Mouse (Mus musculus): Measurements from ENCODE around the gene Adgrb3. TPM values are rescaled to one million over a fixed set of nuclear protein-coding genes. Genes with fewer than 3 reads are reported as not detected.

Adgrb3 gene
- total and polyA plus RNA-seq, 2 experiments, result not detected

DNA sequence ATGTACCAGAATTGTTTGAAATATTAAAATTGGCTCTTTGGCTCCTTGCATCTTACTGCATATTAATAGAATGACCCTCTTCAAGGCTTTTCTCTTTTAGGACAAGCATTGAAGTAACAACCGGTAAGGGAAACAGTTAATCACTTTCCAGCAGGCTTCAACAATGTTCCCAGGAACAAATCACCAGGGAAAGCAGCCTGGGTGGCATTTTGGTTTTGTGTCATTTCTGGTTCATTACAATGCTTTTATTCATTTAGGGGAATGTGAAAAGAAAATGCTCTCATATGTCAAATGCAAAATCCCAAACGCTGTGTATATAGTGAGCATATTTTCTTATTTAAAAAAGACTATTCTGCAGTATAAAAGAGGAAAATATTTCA lies 2.0 kb upstream of the Adgrb3 start:
- H3K27me3 ChIP-seq (ENCODE audit: control insufficient read depth, insufficient read depth, low read length), result no peaks in the 10 kb centered on the region
- H3K9ac ChIP-seq (ENCODE audit: low read depth, low read length), result no peak overlapping the region
- TF ChIP-seq CTCF (IDR thresholded peaks at IDR 0.05; ENCODE audit: low read depth, low read length) (no peak), POLR2A (IDR thresholded peaks at IDR 0.05; ENCODE audit: extremely low read depth, insufficient read depth, low read length) (no peak)
- no peak for DNase-seq (ENCODE audit: extremely low read depth, low read depth, low spot score)
- H3K36me3 ChIP-seq (ENCODE audit: control insufficient read depth, insufficient read depth, low read length), result no peaks in the 10 kb centered on the region
- no peaks in the 10 kb centered on the region for H3K79me2 ChIP-seq (ENCODE audit: control insufficient read depth, insufficient read depth, low read length)
- no peak overlapping the region for H3K27ac ChIP-seq (replicated peaks; ENCODE audit: insufficient read depth, low read depth, low read length)
- 62% methylated on average over 2 of the region's 2 CpGs for WGBS
- no peak overlapping the region for H3K4me3 ChIP-seq (ENCODE audit: insufficient read depth, low read depth, low read length)
- H3K4me1 ChIP-seq (ENCODE audit: control insufficient read depth, insufficient read depth, low read length), result no peaks in the 10 kb centered on the region

DNA sequence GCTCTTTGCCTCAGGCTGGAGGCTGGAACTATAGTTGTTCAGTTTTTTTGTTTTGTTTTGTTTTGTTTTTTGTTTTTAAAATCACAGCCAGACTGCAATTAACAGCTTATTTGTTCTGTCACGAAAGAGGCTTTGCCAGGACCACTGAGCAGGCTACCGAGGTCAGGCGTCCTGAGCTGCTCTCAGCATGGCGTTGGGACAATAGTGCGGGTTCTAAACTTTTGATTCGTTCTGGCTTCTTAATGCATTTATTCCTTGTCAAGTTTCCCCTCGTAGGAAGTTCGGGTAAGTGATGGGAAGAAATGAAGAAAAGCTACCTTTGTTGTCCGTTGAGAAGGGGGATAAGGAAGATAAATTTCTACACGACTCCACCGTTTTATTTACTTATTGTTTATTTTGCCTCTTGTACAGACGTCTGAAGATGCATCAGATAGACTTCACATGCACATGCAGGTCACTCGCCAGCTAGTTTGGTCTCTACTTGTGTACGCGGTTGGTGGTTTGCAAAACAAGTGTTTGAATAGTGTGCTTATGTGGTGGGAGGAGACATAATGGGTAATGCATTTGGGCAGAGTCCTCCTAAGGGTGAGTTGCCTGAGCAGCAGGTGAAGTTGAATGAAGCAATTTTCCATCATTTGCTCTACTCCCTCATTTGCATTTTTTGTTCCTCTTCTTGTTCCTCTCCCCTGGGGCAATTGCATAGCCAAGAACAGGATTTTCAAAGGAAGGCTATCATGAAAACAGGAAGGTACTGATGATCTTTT lies 1.4 kb upstream of the Adgrb3 start:
- Histone ChIP-seq H3K36me3 (ENCODE audit: control insufficient read depth, insufficient read depth, low read length) (no peaks in the 10 kb centered on the region), H3K27ac (replicated peaks; ENCODE audit: insufficient read depth, low read depth, low read length) (no peak overlapping the region), H3K4me1 (ENCODE audit: control insufficient read depth, insufficient read depth, low read length) (no peaks in the 10 kb centered on the region), H3K9ac (ENCODE audit: low read depth, low read length) (no peak overlapping the region), H3K79me2 (ENCODE audit: control insufficient read depth, insufficient read depth, low read length) (no peaks in the 10 kb centered on the region), H3K4me3 (ENCODE audit: insufficient read depth, low read depth, low read length) (no peak overlapping the region), H3K27me3 (ENCODE audit: control insufficient read depth, insufficient read depth, low read length) (no peaks in the 10 kb centered on the region)
- no peak for DNase-seq (ENCODE audit: extremely low read depth, low read depth, low spot score)
- 7% methylated on average over 15 of the region's 15 CpGs for WGBS
- TF ChIP-seq CTCF (IDR thresholded peaks at IDR 0.05; ENCODE audit: low read depth, low read length), result no peak
- no peak for TF ChIP-seq POLR2A (IDR thresholded peaks at IDR 0.05; ENCODE audit: extremely low read depth, insufficient read depth, low read length)

DNA sequence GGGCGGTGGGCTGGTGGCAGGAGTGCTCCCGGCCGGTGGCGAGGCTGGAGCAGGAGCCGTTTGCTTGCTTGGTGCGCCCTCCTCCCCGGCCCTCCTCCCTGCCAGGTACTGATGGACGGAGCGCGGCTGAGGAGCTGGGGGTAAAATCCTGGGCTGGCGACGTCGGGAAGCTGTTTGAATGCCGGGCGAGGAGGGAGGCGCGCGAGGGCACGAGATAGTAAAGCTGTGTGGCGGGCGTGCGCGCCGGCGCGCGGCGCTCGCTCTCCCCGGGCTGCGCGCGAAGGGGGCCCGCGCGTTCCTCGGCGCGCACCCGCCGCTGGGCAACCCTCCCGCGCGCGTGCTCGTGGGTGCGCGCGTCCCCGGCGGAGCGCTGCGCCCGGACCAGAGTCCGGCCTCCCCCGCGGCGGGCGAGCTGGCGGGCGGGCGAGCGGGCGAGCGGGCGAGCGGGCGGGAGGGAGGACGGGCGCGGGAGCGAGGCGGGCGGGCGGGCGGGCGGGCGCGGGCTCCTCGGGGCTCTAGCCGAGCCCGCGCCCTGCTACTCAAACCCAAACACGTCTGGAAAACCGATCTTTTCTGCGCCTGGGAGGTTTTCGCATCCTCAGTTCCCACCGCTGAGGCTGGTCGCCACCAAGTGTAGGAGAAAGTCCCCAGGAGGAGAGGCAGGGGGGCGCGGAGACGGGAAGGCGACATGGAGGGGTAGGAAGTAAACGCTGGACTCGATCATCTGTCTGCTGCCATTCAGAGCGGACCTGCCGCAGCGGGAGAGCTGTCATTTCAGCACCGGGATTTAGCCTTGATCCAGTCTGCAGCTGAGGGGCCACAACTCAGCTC lies 629 bp upstream of the Adgrb3 start:
- H3K4me1 ChIP-seq (ENCODE audit: control insufficient read depth, insufficient read depth, low read length), result no peaks in the 10 kb centered on the region
- no peaks in the 10 kb centered on the region for H3K79me2 ChIP-seq (ENCODE audit: control insufficient read depth, insufficient read depth, low read length)
- H3K27ac ChIP-seq (replicated peaks; ENCODE audit: insufficient read depth, low read depth, low read length), result no peak overlapping the region
- H3K36me3 ChIP-seq (ENCODE audit: control insufficient read depth, insufficient read depth, low read length), result no peaks in the 10 kb centered on the region
- TF ChIP-seq POLR2A (IDR thresholded peaks at IDR 0.05; ENCODE audit: extremely low read depth, insufficient read depth, low read length) (no peak), CTCF (IDR thresholded peaks at IDR 0.05; ENCODE audit: low read depth, low read length) (no peak)
- 5% methylated on average over 87 of the region's 99 CpGs for WGBS
- no peak for DNase-seq (ENCODE audit: extremely low read depth, low read depth, low spot score)
- no peaks in the 10 kb centered on the region for H3K27me3 ChIP-seq (ENCODE audit: control insufficient read depth, insufficient read depth, low read length)
- no peak overlapping the region for H3K4me3 ChIP-seq (ENCODE audit: insufficient read depth, low read depth, low read length)
- no peak overlapping the region for H3K9ac ChIP-seq (ENCODE audit: low read depth, low read length)

DNA sequence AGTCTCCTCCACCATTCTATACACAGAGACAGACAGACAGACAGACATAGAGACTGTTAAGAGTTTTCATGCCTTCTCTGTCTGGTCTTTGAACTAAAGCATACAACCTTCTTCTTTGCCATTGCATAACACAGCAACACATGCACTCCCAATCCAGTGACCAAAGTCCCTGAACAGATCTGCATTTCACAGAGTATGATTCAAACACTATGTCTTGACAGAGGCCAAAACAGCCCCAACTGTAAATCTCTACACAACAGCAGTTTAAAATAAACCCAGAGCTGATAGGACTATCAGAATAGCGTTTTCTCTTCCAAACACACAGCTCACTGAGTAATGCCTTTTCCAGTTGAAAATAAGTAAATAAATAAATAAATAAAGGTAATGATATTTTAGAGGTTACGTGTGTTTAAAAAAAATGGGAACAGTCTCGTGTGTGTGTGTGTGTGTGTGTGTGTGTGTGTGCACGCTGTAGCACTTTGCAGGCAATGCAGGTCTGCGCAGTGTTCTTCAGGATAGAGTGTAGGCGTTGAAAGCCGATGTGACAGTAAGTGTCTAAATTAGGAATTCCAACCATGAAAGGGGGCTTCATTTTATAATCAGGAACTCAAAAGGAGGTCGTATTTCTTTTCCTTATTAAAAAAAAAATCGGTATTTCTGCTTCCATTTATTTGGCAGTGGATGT lies 1.3 kb downstream of the Adgrb3 start:
- Histone ChIP-seq H3K9ac (ENCODE audit: low read depth, low read length) (no peak overlapping the region), H3K36me3 (ENCODE audit: control insufficient read depth, insufficient read depth, low read length) (no peaks in the 10 kb centered on the region), H3K79me2 (ENCODE audit: control insufficient read depth, insufficient read depth, low read length) (no peaks in the 10 kb centered on the region), H3K27me3 (ENCODE audit: control insufficient read depth, insufficient read depth, low read length) (no peaks in the 10 kb centered on the region), H3K27ac (replicated peaks; ENCODE audit: insufficient read depth, low read depth, low read length) (no peak overlapping the region), H3K4me1 (ENCODE audit: control insufficient read depth, insufficient read depth, low read length) (no peaks in the 10 kb centered on the region), H3K4me3 (ENCODE audit: insufficient read depth, low read depth, low read length) (no peak overlapping the region)
- DNase-seq (ENCODE audit: extremely low read depth, low read depth, low spot score), result peak; percentile 9
- WGBS, result 68% methylated on average over 9 of the region's 9 CpGs
- TF ChIP-seq POLR2A (IDR thresholded peaks at IDR 0.05; ENCODE audit: extremely low read depth, insufficient read depth, low read length), result no peak
- TF ChIP-seq CTCF (IDR thresholded peaks at IDR 0.05; ENCODE audit: low read depth, low read length), result no peak

DNA sequence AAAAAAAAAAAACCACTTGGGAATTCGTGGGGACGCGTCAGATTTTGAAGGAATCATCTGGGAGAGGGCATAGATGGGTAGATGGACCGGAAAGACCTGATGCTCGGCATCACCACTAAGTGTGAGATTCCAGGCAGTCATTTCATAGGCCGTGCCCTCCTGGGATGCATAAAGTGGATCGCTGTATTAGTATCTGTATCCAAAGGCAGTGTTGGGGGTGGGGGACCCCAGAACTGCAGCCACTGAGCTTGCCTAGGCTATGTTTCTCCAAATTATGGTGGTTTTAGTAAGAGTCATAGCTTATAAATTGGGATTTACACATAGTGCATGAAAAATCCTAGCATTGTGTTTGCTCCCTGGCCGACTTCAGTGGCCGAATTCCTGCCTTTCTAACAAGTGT lies 2.1 kb downstream of the Adgrb3 start:
- Histone ChIP-seq H3K4me1 (ENCODE audit: control insufficient read depth, insufficient read depth, low read length) (no peaks in the 10 kb centered on the region), H3K4me3 (ENCODE audit: insufficient read depth, low read depth, low read length) (no peak overlapping the region), H3K27me3 (ENCODE audit: control insufficient read depth, insufficient read depth, low read length) (no peaks in the 10 kb centered on the region), H3K9ac (ENCODE audit: low read depth, low read length) (no peak overlapping the region), H3K36me3 (ENCODE audit: control insufficient read depth, insufficient read depth, low read length) (no peaks in the 10 kb centered on the region), H3K79me2 (ENCODE audit: control insufficient read depth, insufficient read depth, low read length) (no peaks in the 10 kb centered on the region), H3K27ac (replicated peaks; ENCODE audit: insufficient read depth, low read depth, low read length) (no peak overlapping the region)
- 72% methylated on average over 9 of the region's 9 CpGs for WGBS
- TF ChIP-seq POLR2A (IDR thresholded peaks at IDR 0.05; ENCODE audit: extremely low read depth, insufficient read depth, low read length), result no peak
- no peak for TF ChIP-seq CTCF (IDR thresholded peaks at IDR 0.05; ENCODE audit: low read depth, low read length)
- no peak for DNase-seq (ENCODE audit: extremely low read depth, low read depth, low spot score)
